Mouse (Mus musculus): ENCODE measurements around the gene Celf2.

DNA sequence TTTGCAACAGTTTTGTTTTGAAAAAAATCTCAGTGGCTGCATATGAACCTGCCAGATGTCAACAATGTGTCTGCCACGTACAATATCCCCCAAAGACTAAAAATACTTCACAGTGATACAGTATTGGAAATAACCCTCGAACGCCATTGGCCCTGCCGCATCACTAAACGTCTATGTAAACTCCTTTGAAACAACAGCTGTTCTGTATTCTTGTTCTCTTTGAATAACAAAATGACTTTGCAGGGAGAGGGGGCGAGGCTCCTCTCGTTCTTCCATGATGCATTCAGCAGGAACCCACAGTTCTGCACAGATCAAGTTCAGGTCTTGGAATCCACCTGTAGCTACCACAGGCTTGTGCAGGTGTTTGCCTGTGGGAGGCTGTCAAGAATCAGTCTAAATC lies 597.4 kb downstream of the Celf2 start:
- TF ChIP-seq POLR2A (IDR thresholded peaks at IDR 0.05; ENCODE audit: low read depth, low read length) (no peak), CTCF (IDR thresholded peaks at IDR 0.05; ENCODE audit: extremely low read depth, insufficient read depth, insufficient read length, insufficient replicate concordance) (no peak)
